Mouse (Mus musculus) kidney, postnatal 0 days (tissue): Measurements from ENCODE around the gene Olfr780. TPM values are rescaled to one million over a fixed set of nuclear protein-coding genes. Genes with fewer than 3 reads are reported as not detected.
"Not testable (repeated sequence)": the region's sequence is repeated elsewhere in the genome, so short reads cannot be mapped to it uniquely, and the experiment has no call there.

Experiments used
- ATAC-seq: fragments of 200-750 bp; cut with Nextera tagmentation; replicated peaks from 2 replicates; pipeline ENCODE4 v1.8.0; 2017; ENCODE audit warnings: low read depth, moderate number of reproducible peaks, moderate TSS enrichment, moderate library complexity; ENCODE audit not compliant: low FRiP score
- DNase-seq: peaks from one replicate; pipeline ENCODE4 v3.0.0-alpha.2; 2016; ENCODE audit warnings: low spot score
- H3K27ac ChIP-seq: fragments of 300-500 bp; sonication (generic); 2 replicates; pipeline ENCODE4 v1.5.1; 2014; ENCODE audit warnings: mild to moderate bottlenecking
- H3K27me3 ChIP-seq: fragments of 300-500 bp; sonication (generic); 2 replicates; pipeline ENCODE4 v1.6.1; 2014; ENCODE audit warnings: low read length, mixed read lengths; ENCODE audit not compliant: insufficient read depth
- H3K36me3 ChIP-seq: fragments of 300-500 bp; sonication (generic); 2 replicates; pipeline ENCODE4 v1.6.1; 2014; ENCODE audit warnings: low read length, mixed read lengths; ENCODE audit not compliant: insufficient read depth
- H3K4me1 ChIP-seq: fragments of 300-500 bp; sonication (generic); replicated peaks from 2 replicates; pipeline ENCODE4 v1.6.1; 2014; ENCODE audit warnings: antibody characterized with exemption, low read length, mixed read lengths; ENCODE audit not compliant: insufficient read depth
- H3K4me2 ChIP-seq: fragments of 300-500 bp; sonication (generic); 2 replicates; pipeline ENCODE4 v1.6.1; 2014; ENCODE audit warnings: mild to moderate bottlenecking, low read length, moderate library complexity, mixed read lengths
- H3K4me3 ChIP-seq: fragments of 300-500 bp; sonication (generic); replicated peaks from 2 replicates; pipeline ENCODE4 v1.5.1; 2014; ENCODE audit warnings: low read depth, low read length
- H3K9ac ChIP-seq: fragments of 300-500 bp; sonication (generic); 2 replicates; pipeline ENCODE4 v1.6.1; 2014; ENCODE audit warnings: low read depth, low read length
- H3K9me3 ChIP-seq: fragments of 300-500 bp; sonication (generic); replicated peaks from 2 replicates; pipeline ENCODE4 v1.6.1; 2016; ENCODE audit warnings: low read length, inconsistent platforms, mixed read lengths
- CTCF ChIP-seq: IDR thresholded peaks from 2 replicates; pipeline ENCODE4 v1.5.1; 2016; ENCODE audit warnings: antibody characterized with exemption, low read depth, mild to moderate bottlenecking, moderate library complexity
- WGBS: fragments of 180-500 bp; shearing (Covaris S2); extraction: QIAGEN DNeasy Blood & Tissue Kit; methylation state at CpG from one replicate; pipeline ENCODE4 v1.1.7; 2014; 5-methylcytosine and 5-hydroxymethylcytosine counted together
- polyA plus RNA-seq: library from polyadenylated mRNA; unstranded; fragments of >200 nt; fragmentation: Nextera tagmentation; extraction: Ambion mirVana; gene quantifications from 2 replicates; pipeline ENCODE4 v1.2.1, GENCODE M21; 2015

The Olfr780 gene
- not detected in 2 replicates for polyA plus RNA-seq

GRCm38 (mm10) chr10:129317817-129318216, at the start of gene Olfr780:
Gene Olfr780 (plus strand): TSS chr10:129318117.
- no peak for ATAC-seq
- Histone ChIP-seq H3K9ac (no peak within 1 kb of the TSS), H3K27ac (no peak within 1 kb of the TSS), H3K27me3 (no peaks in the 10 kb centered on the region), H3K4me3 (no peak within 1 kb of the TSS), H3K4me2 (no peak within 1 kb of the TSS), H3K36me3 (no peaks in the 10 kb centered on the region), H3K9me3 (no peaks in the 10 kb centered on the region), H3K4me1 (no peaks in the 10 kb centered on the region)
- TF ChIP-seq CTCF = no peak
- WGBS = 81% methylated on average over 3 of the region's 3 CpGs
- no peak for DNase-seq

GRCm38 (mm10) chr10:129271081-129271535, 46.8 kb upstream of the Olfr780 start, which contains the start of gene Olfr777:
Gene Olfr777 (minus strand): TSS chr10:129271485.
- H3K36me3 ChIP-seq = no peaks in the 10 kb centered on the region
- H3K4me3 ChIP-seq = no peak within 1 kb of the TSS
- ATAC-seq = no peak
- H3K9me3 ChIP-seq = no peaks in the 10 kb centered on the region
- H3K27me3 ChIP-seq = no peaks in the 10 kb centered on the region
- WGBS = 89% methylated on average over 2 of the region's 2 CpGs
- DNase-seq = no peak
- no peak within 1 kb of the TSS for H3K4me2 ChIP-seq
- no peak within 1 kb of the TSS for H3K9ac ChIP-seq
- H3K27ac ChIP-seq = no peak within 1 kb of the TSS
- no peaks in the 10 kb centered on the region for H3K4me1 ChIP-seq
- TF ChIP-seq CTCF = no peak

GRCm38 (mm10) chr10:129312973-129313372, 4.9 kb upstream of the Olfr780 start:
- H3K9me3 ChIP-seq, DNase-seq, H3K27ac ChIP-seq, H3K4me2 ChIP-seq, H3K36me3 ChIP-seq, ATAC-seq, H3K4me3 ChIP-seq, H3K27me3 ChIP-seq, H3K9ac ChIP-seq, H3K4me1 ChIP-seq: not testable (repeated sequence)
- 43% methylated on average over 1 of the region's 1 CpGs for WGBS

- H3K27me3 ChIP-seq, H3K27ac ChIP-seq, ATAC-seq, DNase-seq, H3K9ac ChIP-seq, H3K4me1 ChIP-seq, H3K4me2 ChIP-seq, H3K4me3 ChIP-seq, H3K9me3 ChIP-seq, H3K36me3 ChIP-seq: not testable (repeated sequence)
- no CpG with 5 or more reads among the region's 1 CpGs for WGBS
Measured at GRCm38 (mm10) chr10:129313521-129313920, 4.4 kb upstream of the Olfr780 start.

- no peak for DNase-seq
- H3K4me2 ChIP-seq = no peak within 1 kb of the TSS
- H3K4me3 ChIP-seq = no peak within 1 kb of the TSS
Measured at GRCm38 (mm10) chr10:129328554-129328953, 10.6 kb downstream of the Olfr780 start, which contains the start of gene Olfr781. Gene Olfr781 (plus strand): TSS chr10:129328854.

GRCm38 (mm10) chr10:129348550-129348949, 30.6 kb downstream of the Olfr780 start, which contains the start of gene Olfr782:
Gene Olfr782 (plus strand): TSS chr10:129348850.
- no peak within 1 kb of the TSS for H3K4me2 ChIP-seq
- DNase-seq (no peak), ATAC-seq (no peak)
- H3K36me3 ChIP-seq = no peaks in the 10 kb centered on the region
- no peak within 1 kb of the TSS for H3K27ac ChIP-seq
- no peaks in the 10 kb centered on the region for H3K27me3 ChIP-seq
- TF ChIP-seq CTCF = no peak
- no peak within 1 kb of the TSS for H3K9ac ChIP-seq
- no peak within 1 kb of the TSS for H3K4me3 ChIP-seq
- 81% methylated on average over 3 of the region's 3 CpGs for WGBS
- no peaks in the 10 kb centered on the region for H3K4me1 ChIP-seq
- no peaks in the 10 kb centered on the region for H3K9me3 ChIP-seq

More at GRCm38 (mm10) chr10:129328554-129328953, 10.6 kb downstream of the Olfr780 start, which contains the start of gene Olfr781:
- no peaks in the 10 kb centered on the region for H3K4me1 ChIP-seq
- H3K27ac ChIP-seq = no peak within 1 kb of the TSS
- no peak for ATAC-seq
- no peaks in the 10 kb centered on the region for H3K27me3 ChIP-seq
- H3K36me3 ChIP-seq = no peaks in the 10 kb centered on the region
- no peak for TF ChIP-seq CTCF
- no peak within 1 kb of the TSS for H3K9ac ChIP-seq
- no peaks in the 10 kb centered on the region for H3K9me3 ChIP-seq

GRCm38 (mm10) chr10:129352475-129352874, 34.6 kb downstream of the Olfr780 start:
- not testable (repeated sequence) for H3K4me1 ChIP-seq, DNase-seq, H3K4me3 ChIP-seq, ATAC-seq, H3K9ac ChIP-seq, H3K9me3 ChIP-seq, H3K27me3 ChIP-seq, H3K36me3 ChIP-seq, H3K4me2 ChIP-seq, H3K27ac ChIP-seq
- WGBS = 60% methylated on average over 2 of the region's 2 CpGs

GRCm38 (mm10) chr10:129356496-129356895, 38.6 kb downstream of the Olfr780 start:
- H3K9me3 ChIP-seq, H3K4me2 ChIP-seq, ATAC-seq, DNase-seq, H3K36me3 ChIP-seq, H3K27me3 ChIP-seq, H3K4me3 ChIP-seq, H3K9ac ChIP-seq, H3K27ac ChIP-seq, H3K4me1 ChIP-seq: not testable (repeated sequence)
- WGBS = 89% methylated on average over 4 of the region's 4 CpGs
